Mouse (Mus musculus): ENCODE measurements around the gene Tmem52. TPM values are rescaled to one million over a fixed set of nuclear protein-coding genes. Genes with fewer than 3 reads are reported as not detected.
"Not testable (repeated sequence)": the region's sequence is repeated elsewhere in the genome, so short reads cannot be mapped to it uniquely, and the experiment has no call there.

Tmem52 gene
- 0.34 TPM in 1 of 2 replicates, not detected in the other for polyA plus RNA-seq (2015; fragmentation: Nextera tagmentation; extraction: Ambion mirVana)

DNA sequence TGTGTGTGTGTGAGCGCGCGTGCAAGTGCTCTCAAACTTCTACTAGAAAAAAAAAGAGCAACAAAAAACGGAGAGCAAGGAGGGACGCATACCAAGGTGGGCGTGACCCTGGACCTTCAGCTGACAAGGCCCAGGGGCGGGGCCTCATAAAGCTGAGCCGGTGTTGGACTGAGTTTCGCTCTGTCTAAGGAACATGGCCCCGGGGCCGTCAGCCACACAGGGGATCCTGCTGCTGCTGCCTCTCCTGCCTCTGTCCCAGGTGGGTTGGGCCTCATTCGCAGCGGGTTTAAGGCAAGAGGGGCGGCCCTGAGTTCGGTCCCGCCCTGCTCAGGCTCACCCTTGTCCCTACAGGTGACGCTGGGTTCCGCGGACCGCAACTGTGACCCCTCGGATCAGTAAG, at the start of gene Tmem52:
TSS of gene Tmem52 (plus strand) at position 163 of the 400 bp plus-strand sequence.
- no peak within 1 kb of the TSS for H3K4me3 ChIP-seq (ENCODE audit: low read length)
- ATAC-seq: no peak; the same call in 1 of the 2 replicates
- 14% methylated on average over 21 of the region's 21 CpGs for WGBS

DNA sequence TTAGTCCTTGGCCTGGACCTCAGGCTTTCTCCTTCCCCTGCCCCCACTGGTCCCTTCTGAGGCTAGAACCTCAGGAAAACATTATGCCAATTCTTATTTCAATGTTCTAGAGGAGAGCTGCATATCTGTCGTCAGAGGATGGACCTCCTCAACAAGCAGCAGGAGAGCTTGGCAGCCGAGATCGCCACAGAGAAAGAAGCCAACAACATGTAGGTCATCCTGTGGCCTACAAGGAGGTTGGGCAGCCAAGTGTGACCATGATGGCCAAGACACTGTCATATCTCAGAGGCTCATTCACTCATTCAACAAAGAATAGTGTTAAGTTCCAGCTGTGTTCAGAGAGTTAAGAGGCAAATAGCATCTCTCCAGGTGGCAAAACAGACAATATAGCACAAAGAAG, 48.8 kb upstream of the Tmem52 start:
- no peak overlapping the region for H3K9ac ChIP-seq (ENCODE audit: low read depth, low read length)
- H3K4me3 ChIP-seq (ENCODE audit: low read length): no peak overlapping the region
- H3K9me3 ChIP-seq (ENCODE audit: control insufficient read depth, low read length): no peaks in the 10 kb centered on the region
- H3K27ac ChIP-seq (ENCODE audit: low read depth, low read length): no peak overlapping the region
- WGBS: 78% methylated on average over 3 of the region's 3 CpGs
- no peaks in the 10 kb centered on the region for H3K36me3 ChIP-seq (ENCODE audit: control insufficient read depth, insufficient read depth, low read length)
- no peak for ATAC-seq
- no peaks in the 10 kb centered on the region for H3K27me3 ChIP-seq (replicated peaks; ENCODE audit: control insufficient read depth, insufficient read depth, low read length)
- H3K4me1 ChIP-seq (ENCODE audit: control insufficient read depth, insufficient read depth, low read depth, low read length): no peaks in the 10 kb centered on the region
- no peak overlapping the region for H3K4me2 ChIP-seq (ENCODE audit: low read length)

More for the DNA sequence above, at the start of gene Tmem52:
- H3K4me2 ChIP-seq (ENCODE audit: low read length): peak within 1 kb of the TSS; percentile 34
- H3K27ac ChIP-seq (ENCODE audit: low read depth, low read length): no peak within 1 kb of the TSS
- H3K4me1 ChIP-seq (ENCODE audit: control insufficient read depth, insufficient read depth, low read depth, low read length): no peaks in the 10 kb centered on the region
- no peak within 1 kb of the TSS; the same call in 1 of the 2 replicates for H3K9ac ChIP-seq (ENCODE audit: low read depth, low read length)
- H3K27me3 ChIP-seq (replicated peaks; ENCODE audit: control insufficient read depth, insufficient read depth, low read length): no peaks in the 10 kb centered on the region
- H3K36me3 ChIP-seq (ENCODE audit: control insufficient read depth, insufficient read depth, low read length): no peaks in the 10 kb centered on the region
- H3K9me3 ChIP-seq (ENCODE audit: control insufficient read depth, low read length): no peaks in the 10 kb centered on the region

DNA sequence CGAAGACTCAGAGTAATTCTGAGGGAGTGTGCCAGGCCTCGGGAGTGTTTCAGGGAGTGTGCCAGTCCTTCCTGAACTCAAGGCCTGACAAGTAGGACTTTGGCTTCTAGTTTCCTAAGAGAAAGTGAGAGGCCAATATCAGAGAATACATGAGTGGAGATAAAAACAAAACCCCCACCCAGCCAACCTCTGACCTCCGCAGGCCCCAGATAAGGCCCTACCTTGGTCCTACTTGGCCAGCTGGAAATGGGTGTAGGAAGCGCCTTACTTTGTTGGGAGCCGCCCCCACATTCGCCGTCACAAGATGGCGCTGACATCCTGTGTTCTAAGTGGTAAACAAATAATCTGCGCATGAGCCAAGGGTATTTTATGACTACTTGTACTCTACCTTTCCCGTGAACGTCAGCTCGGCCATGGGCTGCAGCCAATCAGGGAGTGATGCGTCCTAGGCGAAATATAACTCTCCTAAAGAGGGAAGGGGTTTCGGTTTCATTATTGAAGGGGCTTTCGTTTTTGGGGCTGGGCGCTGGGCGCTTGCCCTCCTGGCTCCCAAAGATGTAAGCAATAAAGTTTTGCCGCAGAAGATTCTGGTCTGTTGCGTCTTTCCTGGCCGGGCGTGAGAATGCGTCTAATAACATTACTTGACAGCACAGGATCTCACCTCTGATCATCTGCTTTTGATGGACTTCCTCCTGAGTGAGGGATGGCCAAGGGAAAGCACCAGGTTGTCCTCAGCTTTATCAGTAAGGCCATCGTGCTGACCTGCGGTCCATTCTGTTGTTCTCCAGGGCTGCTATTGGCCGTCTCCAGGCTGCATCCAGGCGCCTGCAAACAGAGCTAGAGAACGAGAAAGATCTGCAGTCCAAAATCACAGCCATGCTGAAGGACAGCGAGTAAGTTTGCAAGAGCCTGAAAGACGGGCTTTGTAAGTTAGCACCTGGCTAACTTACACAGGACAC, 47.2 kb upstream of the Tmem52 start:
- not testable (repeated sequence) for H3K4me1 ChIP-seq (ENCODE audit: control insufficient read depth, insufficient read depth, low read depth, low read length); ATAC-seq; H3K36me3 ChIP-seq (ENCODE audit: control insufficient read depth, insufficient read depth, low read length); H3K4me2 ChIP-seq (ENCODE audit: low read length); H3K4me3 ChIP-seq (ENCODE audit: low read length); H3K9me3 ChIP-seq (ENCODE audit: control insufficient read depth, low read length); H3K27me3 ChIP-seq (replicated peaks; ENCODE audit: control insufficient read depth, insufficient read depth, low read length); H3K9ac ChIP-seq (ENCODE audit: low read depth, low read length); H3K27ac ChIP-seq (ENCODE audit: low read depth, low read length)
- WGBS: 90% methylated on average over 20 of the region's 30 CpGs

GRCm38 (mm10) chr4:155423988-155424387, 44.9 kb upstream of the Tmem52 start:
- 79% methylated on average over 5 of the region's 5 CpGs for WGBS
- H3K4me3 ChIP-seq (ENCODE audit: low read length): no peak overlapping the region
- no peaks in the 10 kb centered on the region for H3K27me3 ChIP-seq (replicated peaks; ENCODE audit: control insufficient read depth, insufficient read depth, low read length)
- no peaks in the 10 kb centered on the region for H3K4me1 ChIP-seq (ENCODE audit: control insufficient read depth, insufficient read depth, low read depth, low read length)
- no peaks in the 10 kb centered on the region for H3K9me3 ChIP-seq (ENCODE audit: control insufficient read depth, low read length)
- H3K27ac ChIP-seq (ENCODE audit: low read depth, low read length): no peak overlapping the region
- no peak overlapping the region for H3K4me2 ChIP-seq (ENCODE audit: low read length)
- no peaks in the 10 kb centered on the region for H3K36me3 ChIP-seq (ENCODE audit: control insufficient read depth, insufficient read depth, low read length)
- H3K9ac ChIP-seq (ENCODE audit: low read depth, low read length): no peak overlapping the region
- no peak for ATAC-seq

GRCm38 (mm10) chr4:155426272-155426671, 42.6 kb upstream of the Tmem52 start:
- no peaks in the 10 kb centered on the region for H3K36me3 ChIP-seq (ENCODE audit: control insufficient read depth, insufficient read depth, low read length)
- H3K4me1 ChIP-seq (ENCODE audit: control insufficient read depth, insufficient read depth, low read depth, low read length): no peaks in the 10 kb centered on the region
- H3K4me2 ChIP-seq (ENCODE audit: low read length): no peak overlapping the region
- 82% methylated on average over 6 of the region's 6 CpGs for WGBS
- no peak overlapping the region for H3K27ac ChIP-seq (ENCODE audit: low read depth, low read length)
- H3K4me3 ChIP-seq (ENCODE audit: low read length): no peak overlapping the region
- no peaks in the 10 kb centered on the region for H3K27me3 ChIP-seq (replicated peaks; ENCODE audit: control insufficient read depth, insufficient read depth, low read length)
- no peak overlapping the region for H3K9ac ChIP-seq (ENCODE audit: low read depth, low read length)
- no peak for ATAC-seq
- no peaks in the 10 kb centered on the region for H3K9me3 ChIP-seq (ENCODE audit: control insufficient read depth, low read length)

DNA sequence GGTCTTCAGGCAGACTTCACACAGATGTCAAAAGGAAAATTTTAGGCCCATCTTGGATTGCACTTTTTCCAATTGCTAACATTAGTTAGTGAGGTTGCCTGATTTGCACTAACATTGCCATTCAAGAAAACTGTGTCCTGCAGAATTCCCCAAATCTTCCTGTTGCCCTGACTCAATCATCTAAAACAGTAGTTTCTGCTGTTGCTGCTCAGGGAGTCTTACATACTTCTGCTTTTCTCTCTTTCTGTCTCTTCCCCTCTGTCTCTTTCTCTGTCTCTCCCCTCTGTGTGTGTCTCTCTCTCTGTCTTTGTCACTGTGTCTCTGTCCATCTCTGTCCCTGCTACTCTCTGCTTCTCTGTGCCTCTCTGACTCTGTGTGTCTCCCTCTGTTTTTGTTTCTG, 40.5 kb upstream of the Tmem52 start:
- Histone ChIP-seq H3K27me3 (replicated peaks; ENCODE audit: control insufficient read depth, insufficient read depth, low read length) (no peaks in the 10 kb centered on the region), H3K4me2 (ENCODE audit: low read length) (no peak overlapping the region), H3K27ac (ENCODE audit: low read depth, low read length) (no peak overlapping the region), H3K36me3 (ENCODE audit: control insufficient read depth, insufficient read depth, low read length) (no peaks in the 10 kb centered on the region), H3K4me3 (ENCODE audit: low read length) (no peak overlapping the region), H3K9ac (ENCODE audit: low read depth, low read length) (no peak overlapping the region), H3K9me3 (ENCODE audit: control insufficient read depth, low read length) (no peaks in the 10 kb centered on the region), H3K4me1 (ENCODE audit: control insufficient read depth, insufficient read depth, low read depth, low read length) (no peaks in the 10 kb centered on the region)
- no peak for ATAC-seq

DNA sequence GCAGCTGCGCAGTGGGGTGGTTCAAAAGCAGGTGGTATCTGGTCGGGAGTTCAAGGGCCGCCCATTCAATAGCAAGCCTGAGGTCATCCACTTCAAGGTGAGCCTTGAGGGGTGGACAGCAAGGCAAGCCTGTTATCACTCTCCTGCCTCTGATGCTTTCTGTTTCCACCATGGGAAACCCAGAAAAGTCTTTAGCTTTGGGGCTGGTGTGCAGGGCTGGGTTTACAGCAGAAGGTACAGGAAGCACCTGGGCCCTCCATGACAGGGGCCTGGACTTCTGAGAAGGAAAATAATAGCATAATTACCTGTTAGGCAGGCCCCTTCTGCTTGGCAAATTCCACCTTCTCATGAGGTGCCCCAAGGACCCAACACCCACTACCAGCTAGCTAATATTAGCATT, 39.7 kb upstream of the Tmem52 start:
- no peaks in the 10 kb centered on the region for H3K4me1 ChIP-seq (ENCODE audit: control insufficient read depth, insufficient read depth, low read depth, low read length)
- H3K27me3 ChIP-seq (replicated peaks; ENCODE audit: control insufficient read depth, insufficient read depth, low read length): no peaks in the 10 kb centered on the region
- no peak overlapping the region for H3K4me3 ChIP-seq (ENCODE audit: low read length)
- no peak overlapping the region for H3K27ac ChIP-seq (ENCODE audit: low read depth, low read length)
- H3K4me2 ChIP-seq (ENCODE audit: low read length): no peak overlapping the region
- no peak overlapping the region for H3K9ac ChIP-seq (ENCODE audit: low read depth, low read length)
- H3K9me3 ChIP-seq (ENCODE audit: control insufficient read depth, low read length): no peaks in the 10 kb centered on the region
- WGBS: 90% methylated on average over 3 of the region's 3 CpGs
- no peak for ATAC-seq
- H3K36me3 ChIP-seq (ENCODE audit: control insufficient read depth, insufficient read depth, low read length): no peaks in the 10 kb centered on the region

- Histone ChIP-seq H3K4me1 (ENCODE audit: control insufficient read depth, insufficient read depth, low read depth, low read length) (no peaks in the 10 kb centered on the region), H3K4me3 (ENCODE audit: low read length) (no peak overlapping the region), H3K9me3 (ENCODE audit: control insufficient read depth, low read length) (no peaks in the 10 kb centered on the region), H3K27me3 (replicated peaks; ENCODE audit: control insufficient read depth, insufficient read depth, low read length) (no peaks in the 10 kb centered on the region), H3K27ac (ENCODE audit: low read depth, low read length) (no peak overlapping the region), H3K4me2 (ENCODE audit: low read length) (no peak overlapping the region), H3K9ac (ENCODE audit: low read depth, low read length) (no peak overlapping the region), H3K36me3 (ENCODE audit: control insufficient read depth, insufficient read depth, low read length) (no peaks in the 10 kb centered on the region)
- 88% methylated on average over 6 of the region's 6 CpGs for whole genome bisulfite sequencing
- no peak for ATAC-seq
Observed at GRCm38 (mm10) chr4:155432358-155432757, 36.6 kb upstream of the Tmem52 start.

DNA sequence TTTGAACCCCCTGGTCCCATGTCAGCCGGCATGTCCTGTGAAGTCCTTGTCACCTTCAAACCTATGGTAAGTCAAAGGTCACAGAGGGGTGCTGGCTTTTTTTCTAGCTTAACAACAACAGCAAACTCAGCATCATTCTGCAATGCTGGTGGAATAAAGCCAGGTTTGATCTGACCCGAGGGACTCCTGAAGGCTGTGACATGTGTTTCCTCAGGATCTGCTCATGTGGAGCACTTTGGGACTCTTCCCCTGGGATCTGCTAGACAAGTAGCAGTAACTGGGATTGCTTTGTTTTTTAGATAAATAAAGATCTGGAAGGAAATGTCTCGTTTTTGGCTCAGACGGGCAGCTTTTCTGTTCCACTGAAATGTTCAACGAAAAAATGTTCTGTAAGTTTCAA, 34.9 kb upstream of the Tmem52 start:
- Histone ChIP-seq H3K4me3 (ENCODE audit: low read length) (no peak overlapping the region), H3K9me3 (ENCODE audit: control insufficient read depth, low read length) (no peaks in the 10 kb centered on the region), H3K9ac (ENCODE audit: low read depth, low read length) (no peak overlapping the region), H3K27me3 (replicated peaks; ENCODE audit: control insufficient read depth, insufficient read depth, low read length) (no peaks in the 10 kb centered on the region), H3K27ac (ENCODE audit: low read depth, low read length) (no peak overlapping the region), H3K4me1 (ENCODE audit: control insufficient read depth, insufficient read depth, low read depth, low read length) (no peaks in the 10 kb centered on the region), H3K4me2 (ENCODE audit: low read length) (no peak overlapping the region), H3K36me3 (ENCODE audit: control insufficient read depth, insufficient read depth, low read length) (no peaks in the 10 kb centered on the region)
- WGBS: 84% methylated on average over 5 of the region's 5 CpGs
- ATAC-seq: no peak
